In the genomic region with DNA sequence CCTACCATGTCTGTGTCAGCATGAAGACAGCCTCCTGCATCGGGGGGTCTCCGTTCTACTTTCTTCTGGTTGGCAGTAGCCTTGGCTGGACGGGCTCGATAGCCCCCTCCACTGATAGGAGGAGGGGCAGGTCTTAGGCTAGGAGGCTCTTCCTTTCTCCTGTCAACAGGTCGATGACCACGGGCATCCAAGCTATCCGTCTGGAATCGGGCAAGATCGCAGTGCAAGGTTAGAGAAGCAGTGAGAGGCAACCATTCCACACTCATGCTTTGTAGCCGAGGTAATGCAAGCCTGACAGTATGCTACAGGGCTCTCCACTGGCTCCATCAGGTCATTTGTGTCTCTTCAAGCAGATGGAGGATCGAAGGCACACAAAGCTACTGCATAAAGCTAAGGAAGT, we compare ENCODE assay signal across 29 mouse cellular contexts. TPM values are rescaled to one million over a fixed set of nuclear protein-coding genes. Genes with fewer than 3 reads are reported as not detected.
A peak's percentile ranks its signal among the peaks of the same experiment; 100 is the strongest.
DNase-seq lines count a peak whose midpoint lies in the region; ATAC-seq and TF ChIP-seq lines count a peak whose summit lies in the region.
"Had no signal": no experiment of that assay in that cellular context is flagged by ENCODE, and none has a peak within 500 bp of the region (broad histone marks: within the 10 kb centered on the region; RNA-seq: fewer than 3 reads in every experiment).

No protein-coding gene starts in this region.

- H3K4me1 ChIP-seq in liver, embryonic 12.5 days, result no peaks in the 10 kb centered on the region
- no peaks in the 10 kb centered on the region for H3K4me1 ChIP-seq in liver, embryonic 11.5 days (replicated peaks; ENCODE audit: control insufficient read depth, insufficient read depth, low read length)
- H3K4me1 ChIP-seq in liver, embryonic 15.5 days (replicated peaks), result no peaks in the 10 kb centered on the region
- H3K4me1 ChIP-seq in liver, postnatal 0 days (ENCODE audit: insufficient read depth), result no peaks in the 10 kb centered on the region
- H3K4me1 ChIP-seq in lung, postnatal 0 days (ENCODE audit: insufficient read depth, low read depth, low read length), result no peaks in the 10 kb centered on the region
- H3K4me1 ChIP-seq: embryonic facial prominence, embryonic 10.5 days; embryonic facial prominence, embryonic 12.5 days; forebrain, embryonic 13.5 days; forebrain, embryonic 15.5 days had no signal

- no peak overlapping the region for H3K27ac ChIP-seq in liver, embryonic 12.5 days
- no peak overlapping the region for H3K27ac ChIP-seq in liver, embryonic 11.5 days (ENCODE audit: low read depth, low read length)
- 0 out of 2 replicates have a peak overlapping the region, but pooled peaks have one; percentile 14 for H3K27ac ChIP-seq in liver, embryonic 15.5 days (replicated peaks)
- H3K27ac ChIP-seq in liver, postnatal 0 days (ENCODE audit: low read depth), result no peak overlapping the region
- H3K27ac ChIP-seq in lung, postnatal 0 days (ENCODE audit: low read length), result no peak overlapping the region
- H3K27ac ChIP-seq: embryonic facial prominence, embryonic 10.5 days; embryonic facial prominence, embryonic 12.5 days; forebrain, embryonic 13.5 days; forebrain, embryonic 15.5 days had no signal

- 0 out of 2 replicates have a peak overlapping the region, but pooled peaks have one; percentile 6 for H3K4me2 ChIP-seq in liver, embryonic 12.5 days
- H3K4me2 ChIP-seq in liver, embryonic 11.5 days, result no peak overlapping the region
- peak overlapping the region; percentile 25; the same call in 1 of the 2 replicates for H3K4me2 ChIP-seq in liver, embryonic 15.5 days
- H3K4me2 ChIP-seq in liver, postnatal 0 days (ENCODE audit: low read depth, low read length), result peak overlapping the region; percentile 34
- no peak overlapping the region for H3K4me2 ChIP-seq in lung, postnatal 0 days (replicated peaks; ENCODE audit: low read depth, low read length)
- H3K4me2 ChIP-seq: embryonic facial prominence, embryonic 12.5 days; forebrain, embryonic 13.5 days; forebrain, embryonic 15.5 days had no signal

- H3K9me3 ChIP-seq in liver, embryonic 12.5 days (replicated peaks), result no peaks in the 10 kb centered on the region
- no peaks in the 10 kb centered on the region for H3K9me3 ChIP-seq in liver, embryonic 11.5 days (ENCODE audit: control insufficient read depth, low read length)
- H3K9me3 ChIP-seq in liver, embryonic 15.5 days (replicated peaks), result no peaks in the 10 kb centered on the region
- no peaks in the 10 kb centered on the region for H3K9me3 ChIP-seq in liver, postnatal 0 days (ENCODE audit: low read length)
- H3K9me3 ChIP-seq in lung, postnatal 0 days (ENCODE audit: low read length), result no peaks in the 10 kb centered on the region
- H3K9me3 ChIP-seq: embryonic facial prominence, embryonic 10.5 days; embryonic facial prominence, embryonic 12.5 days; forebrain, embryonic 13.5 days; forebrain, embryonic 15.5 days; G1E had no signal

- 65% methylated on average over 11 of the region's 11 CpGs for WGBS in liver, embryonic 12.5 days (ENCODE audit: insufficient replicate concordance)
- WGBS in liver, embryonic 11.5 days, result 77% methylated on average over 11 of the region's 11 CpGs
- 61% methylated on average over 11 of the region's 11 CpGs for WGBS in liver, embryonic 15.5 days (ENCODE audit: insufficient replicate concordance)
- 53% methylated on average over 11 of the region's 11 CpGs for WGBS in liver, postnatal 0 days (ENCODE audit: insufficient replicate concordance)
- 78% methylated on average over 11 of the region's 11 CpGs for WGBS in lung, postnatal 0 days

- TF ChIP-seq EP300 in liver, postnatal 0 days (IDR thresholded peaks at IDR 0.05; ENCODE audit: low read depth), result no peak
- no peak for TF ChIP-seq EP300 in lung, postnatal 0 days (IDR thresholded peaks at IDR 0.05)

- intact Hi-C loops in heart, postnatal 36 days (cut with DNase I), result no loop called here
- intact Hi-C loops in gastrocnemius, postnatal 36 days (cut with DNase I), result loop anchor here (10.0 kb wide), 1 partner anchor 172 kb away; the partner anchor contains the start of gene Rbm46

- no peak overlapping the region for H3K9ac ChIP-seq in liver, embryonic 12.5 days
- no peak overlapping the region for H3K9ac ChIP-seq in liver, embryonic 11.5 days (ENCODE audit: low read depth, low read length)
- no peak overlapping the region for H3K9ac ChIP-seq in liver, embryonic 15.5 days
- H3K9ac ChIP-seq in liver, postnatal 0 days (replicated peaks), result no peak overlapping the region
- no peak overlapping the region for H3K9ac ChIP-seq in lung, postnatal 0 days (replicated peaks; ENCODE audit: low read depth)
- H3K9ac ChIP-seq: embryonic facial prominence, embryonic 12.5 days; forebrain, embryonic 13.5 days; forebrain, embryonic 15.5 days had no signal

- no peak for ATAC-seq in liver, embryonic 12.5 days
- no peak for ATAC-seq in liver, embryonic 11.5 days (replicated peaks; ENCODE audit: low FRiP score)
- ATAC-seq in liver, embryonic 15.5 days (ENCODE audit: insufficient read depth), result no peak
- no peak for ATAC-seq in liver, postnatal 0 days
- ATAC-seq in lung, postnatal 0 days, result no peak
- ATAC-seq: activated CD4-positive, CD25-positive, alpha-beta regulatory T cell, adult 4 months; CD4-positive, CD25-positive, alpha-beta regulatory T cell, adult 4 months; forebrain, embryonic 13.5 days; forebrain, embryonic 15.5 days; Patski had no signal

- TF ChIP-seq CTCF in liver, postnatal 0 days (IDR thresholded peaks at IDR 0.05; ENCODE audit: low read depth), result no peak
- TF ChIP-seq CTCF in lung, postnatal 0 days (IDR thresholded peaks at IDR 0.05), result no peak

- no peaks in the 10 kb centered on the region for H3K27me3 ChIP-seq in liver, embryonic 12.5 days (replicated peaks)
- no peaks in the 10 kb centered on the region for H3K27me3 ChIP-seq in liver, embryonic 11.5 days (replicated peaks; ENCODE audit: control insufficient read depth, insufficient read depth, low read length)
- no peaks in the 10 kb centered on the region for H3K27me3 ChIP-seq in liver, embryonic 15.5 days
- H3K27me3 ChIP-seq in liver, postnatal 0 days (ENCODE audit: insufficient read depth, low read length), result no peaks in the 10 kb centered on the region
- H3K27me3 ChIP-seq in lung, postnatal 0 days (replicated peaks; ENCODE audit: insufficient read depth, low read length), result no peaks in the 10 kb centered on the region
- H3K27me3 ChIP-seq: CH12.LX; forebrain, embryonic 13.5 days; forebrain, embryonic 15.5 days had no signal

- no peak overlapping the region for H3K4me3 ChIP-seq in liver, embryonic 12.5 days
- no peak overlapping the region for H3K4me3 ChIP-seq in liver, embryonic 11.5 days (ENCODE audit: low read depth, low read length)
- no peak overlapping the region; the same call in 1 of the 2 replicates for H3K4me3 ChIP-seq in liver, embryonic 15.5 days (replicated peaks)
- H3K4me3 ChIP-seq in liver, postnatal 0 days (ENCODE audit: low read depth, low read length), result peak overlapping the region; percentile 21; the same call in 1 of the 2 replicates
- no peak overlapping the region for H3K4me3 ChIP-seq in lung, postnatal 0 days (ENCODE audit: low read depth, low read length)
- H3K4me3 ChIP-seq: embryonic facial prominence, embryonic 10.5 days; embryonic facial prominence, embryonic 12.5 days; forebrain, embryonic 13.5 days; forebrain, embryonic 15.5 days had no signal

- H3K36me3 ChIP-seq in liver, embryonic 12.5 days, result no peaks in the 10 kb centered on the region; the same call in 1 of the 2 replicates
- H3K36me3 ChIP-seq in liver, embryonic 11.5 days (ENCODE audit: control insufficient read depth, insufficient read depth, low read length), result no peaks in the 10 kb centered on the region
- H3K36me3 ChIP-seq in liver, embryonic 15.5 days (replicated peaks), result no peaks in the 10 kb centered on the region
- H3K36me3 ChIP-seq in liver, postnatal 0 days (replicated peaks; ENCODE audit: insufficient read depth, low read length), result 0 out of 2 replicates have a peak, but pooled peaks cover 5% of the 10 kb centered on the region
- H3K36me3 ChIP-seq in lung, postnatal 0 days (ENCODE audit: insufficient read depth, low read length), result no peaks in the 10 kb centered on the region
- H3K36me3 ChIP-seq: embryonic facial prominence, embryonic 10.5 days; embryonic facial prominence, embryonic 12.5 days; forebrain, embryonic 15.5 days; G1E had no signal

- DNase-seq in heart, adult 11 months, result peak; percentile 65
- DNase-seq in heart, postnatal 36 days, result no peak
- no peak for DNase-seq in liver, embryonic 11.5 days (ENCODE audit: low spot score)
- no peak for DNase-seq in liver, postnatal 0 days
- DNase-seq in lung, postnatal 0 days (ENCODE audit: low spot score), result no peak
- no peak for DNase-seq in gastrocnemius, postnatal 36 days
- DNase-seq: adrenal gland, adult 2 months; adrenal gland, postnatal 10 days; adrenal gland, postnatal 25 days; B cell, adult 2 months; cerebellum, adult 11-12 months; cerebellum, adult 2 months; cerebellum, adult 9-10 months; cerebellum, postnatal 10 days; cerebellum, postnatal 25 days had no signal

RNA-seq across cellular contexts. Expression of gene Fgb, which starts 3.0 kb away (rescaled TPM):
- not detected for total RNA-seq in heart, postnatal 36 days (2021)
- 139 and 143 TPM in 2 replicates for polyA plus RNA-seq in liver, embryonic 12.5 days (2016; fragmentation: Nextera tagmentation; extraction: Ambion mirVana)
- 176 and 188 TPM in 2 replicates for polyA plus RNA-seq in liver, embryonic 11.5 days (2014; fragmentation: Nextera tagmentation; extraction: Ambion mirVana)
- polyA plus RNA-seq in liver, embryonic 15.5 days (2015; fragmentation: Nextera tagmentation; extraction: Ambion mirVana), result 533 and 675 TPM in 2 replicates
- 2,723 and 3,190 TPM in 2 replicates for polyA plus RNA-seq in liver, postnatal 0 days (2015; fragmentation: Nextera tagmentation; extraction: Ambion mirVana)
- polyA plus RNA-seq in lung, postnatal 0 days (2015; fragmentation: Nextera tagmentation; extraction: Ambion mirVana), result 0.25 and 0.31 TPM in 2 replicates
- total RNA-seq in gastrocnemius, postnatal 36 days (2021), result under 1 TPM in 1 of 2 experiments, not detected in 1; 0.20 TPM
- total RNA-seq: adrenal gland, postnatal 25 days; CH12.LX had no signal
- polyA plus RNA-seq: activated CD4-positive, CD25-positive, alpha-beta regulatory T cell, adult 4 months; CD4-positive, CD25-positive, alpha-beta regulatory T cell, adult 4 months; cortical plate, adult 2 months; embryonic facial prominence, embryonic 10.5 days; forebrain, embryonic 11.5 days; forebrain, embryonic 13.5 days; forebrain, embryonic 15.5 days; G1E; Patski had no signal

RNA-seq across cellular contexts. Expression of gene Plrg1, which starts 8.7 kb away (rescaled TPM):
- 10 to 100 TPM; 27.7 to 28.4 TPM for total RNA-seq in heart, postnatal 36 days (2021)
- polyA plus RNA-seq in liver, embryonic 12.5 days (2016; fragmentation: Nextera tagmentation; extraction: Ambion mirVana), result 66.2 and 69.4 TPM in 2 replicates
- polyA plus RNA-seq in liver, embryonic 11.5 days (2014; fragmentation: Nextera tagmentation; extraction: Ambion mirVana), result 92.7 and 103 TPM in 2 replicates
- 41.9 and 46.0 TPM in 2 replicates for polyA plus RNA-seq in liver, embryonic 15.5 days (2015; fragmentation: Nextera tagmentation; extraction: Ambion mirVana)
- 29.6 and 29.9 TPM in 2 replicates for polyA plus RNA-seq in liver, postnatal 0 days (2015; fragmentation: Nextera tagmentation; extraction: Ambion mirVana)
- polyA plus RNA-seq in lung, postnatal 0 days (2015; fragmentation: Nextera tagmentation; extraction: Ambion mirVana), result 54.5 and 57.8 TPM in 2 replicates
- total RNA-seq in gastrocnemius, postnatal 36 days (2021), result 10 to 100 TPM; 20.6 to 22.5 TPM

RNA-seq across cellular contexts. Expression of gene Fga, which starts 20.8 kb away (rescaled TPM):
- not detected for total RNA-seq in heart, postnatal 36 days (2021)
- polyA plus RNA-seq in liver, embryonic 12.5 days (2016; fragmentation: Nextera tagmentation; extraction: Ambion mirVana), result 190 and 194 TPM in 2 replicates
- 161 and 182 TPM in 2 replicates for polyA plus RNA-seq in liver, embryonic 11.5 days (2014; fragmentation: Nextera tagmentation; extraction: Ambion mirVana)
- polyA plus RNA-seq in liver, embryonic 15.5 days (2015; fragmentation: Nextera tagmentation; extraction: Ambion mirVana), result 921 and 1,132 TPM in 2 replicates
- polyA plus RNA-seq in liver, postnatal 0 days (2015; fragmentation: Nextera tagmentation; extraction: Ambion mirVana), result 4,366 and 4,944 TPM in 2 replicates
- 0.50 and 0.52 TPM in 2 replicates for polyA plus RNA-seq in lung, postnatal 0 days (2015; fragmentation: Nextera tagmentation; extraction: Ambion mirVana)
- under 1 TPM in 1 of 2 experiments, not detected in 1; 0.59 TPM for total RNA-seq in gastrocnemius, postnatal 36 days (2021)
- total RNA-seq: CH12.LX had no signal
- polyA plus RNA-seq: activated CD4-positive, CD25-positive, alpha-beta regulatory T cell, adult 4 months; CD4-positive, CD25-positive, alpha-beta regulatory T cell, adult 4 months; cortical plate, adult 2 months; embryonic facial prominence, embryonic 10.5 days; embryonic facial prominence, embryonic 14.5 days; forebrain, embryonic 11.5 days; forebrain, embryonic 13.5 days; forebrain, embryonic 15.5 days; G1E; Patski had no signal

RNA-seq across cellular contexts. Expression of gene Fgg, which starts 39.1 kb away (rescaled TPM):
- not detected for total RNA-seq in heart, postnatal 36 days (2021)
- polyA plus RNA-seq in liver, embryonic 12.5 days (2016; fragmentation: Nextera tagmentation; extraction: Ambion mirVana), result 170 and 179 TPM in 2 replicates
- polyA plus RNA-seq in liver, embryonic 11.5 days (2014; fragmentation: Nextera tagmentation; extraction: Ambion mirVana), result 178 and 182 TPM in 2 replicates
- 827 and 988 TPM in 2 replicates for polyA plus RNA-seq in liver, embryonic 15.5 days (2015; fragmentation: Nextera tagmentation; extraction: Ambion mirVana)
- 4,762 and 5,621 TPM in 2 replicates for polyA plus RNA-seq in liver, postnatal 0 days (2015; fragmentation: Nextera tagmentation; extraction: Ambion mirVana)
- 1.4 and 2.4 TPM in 2 replicates for polyA plus RNA-seq in lung, postnatal 0 days (2015; fragmentation: Nextera tagmentation; extraction: Ambion mirVana)
- under 1 TPM in 1 of 2 experiments, not detected in 1; 0.36 TPM for total RNA-seq in gastrocnemius, postnatal 36 days (2021)
- total RNA-seq: CH12.LX had no signal
- polyA plus RNA-seq: activated CD4-positive, CD25-positive, alpha-beta regulatory T cell, adult 4 months; CD4-positive, CD25-positive, alpha-beta regulatory T cell, adult 4 months; cerebellum, adult 2 months; cortical plate, adult 2 months; forebrain, embryonic 11.5 days; forebrain, embryonic 13.5 days; forebrain, embryonic 15.5 days; G1E; Patski had no signal

Comparison
In these comparisons a context has a peak if more than half of its experiments do, and no peak if none do; other contexts are left out.
1. H3K4me2 ChIP-seq: peak in liver, embryonic 12.5 days (single experiment), liver, embryonic 15.5 days (single experiment) and liver, postnatal 0 days (single experiment); none in liver, embryonic 11.5 days (single experiment) and lung, postnatal 0 days (single experiment).
2. RNA of gene Fgb, which starts 3.0 kb away (polyA plus RNA-seq): 2,723 to 3,190 TPM in liver, postnatal 0 days, 533 to 675 TPM in liver, embryonic 15.5 days, 176 to 188 TPM in liver, embryonic 11.5 days and 139 to 143 TPM in liver, embryonic 12.5 days; 0.25 to 0.31 TPM in lung, postnatal 0 days; every median in the first group is over 100 times any median in the second.
3. RNA of gene Fga, which starts 20.8 kb away (polyA plus RNA-seq): 4,366 to 4,944 TPM in liver, postnatal 0 days, 921 to 1,132 TPM in liver, embryonic 15.5 days, 190 to 194 TPM in liver, embryonic 12.5 days and 161 to 182 TPM in liver, embryonic 11.5 days; 0.50 to 0.52 TPM in lung, postnatal 0 days; every median in the first group is over 100 times any median in the second.